Mouse (Mus musculus) effector memory CD4-positive, alpha-beta T cell, adult 5 months (primary cell): ENCODE results near the gene Foxd3. TPM values are rescaled to one million over a fixed set of nuclear protein-coding genes. Genes with fewer than 3 reads are reported as not detected.

Experiments
- polyA plus RNA-seq: library from polyadenylated mRNA; unstranded; fragments of 100-300 nt; shearing (Covaris generic); gene quantifications from one replicate; pipeline ENCODE4 v1.2.1, GENCODE M21; 2017

The Foxd3 gene
- not detected for polyA plus RNA-seq

GRCm38 (mm10) chr4:99655937-99656604 lies at the start of gene Foxd3:
Gene Foxd3 (plus strand): TSS chr4:99656299.

Other genes with a start within 250 kb of the Foxd3 start
- gene Alg6, start 59.4 kb downstream of the Foxd3 start, polyA plus RNA-seq = 5.7 TPM
- 4.3 TPM for gene Efcab7, start 172.9 kb downstream of the Foxd3 start, polyA plus RNA-seq